Mouse (Mus musculus): ENCODE measurements at regions not wholly inside any gene's neighbourhood (a gene's known extent, or its start where the extent isn't known, plus 50 kb on each side); places are given as distances from the start of the nearest gene placed in this dataset.
"Not testable (repeated sequence)": the region's sequence is repeated elsewhere in the genome, so short reads cannot be mapped to it uniquely, and the experiment has no call there.

GRCm38 (mm10) chr3:58271441-58271840 lies 143.1 kb upstream of the Tsc22d2 start:
- not testable (repeated sequence) for H3K36me3 ChIP-seq (ENCODE audit: control insufficient read depth, insufficient read depth, low read length); H3K4me2 ChIP-seq (replicated peaks; ENCODE audit: low read depth, low read length); H3K4me1 ChIP-seq (replicated peaks; ENCODE audit: control insufficient read depth, insufficient read depth, low read length); H3K9ac ChIP-seq (ENCODE audit: low read depth, low read length); H3K4me3 ChIP-seq (ENCODE audit: low read depth, low read length); H3K27me3 ChIP-seq (ENCODE audit: control insufficient read depth, insufficient read depth, low read length); H3K27ac ChIP-seq (ENCODE audit: low read depth, low read length); ATAC-seq (ENCODE audit: low FRiP score); DNase-seq (ENCODE audit: low spot score); H3K9me3 ChIP-seq (ENCODE audit: control insufficient read depth, low read length)
- WGBS = no CpG with 5 or more reads among the region's 4 CpGs

- no peak overlapping the region for H3K9ac ChIP-seq (ENCODE audit: low read depth, low read length)
- no peaks in the 10 kb centered on the region for H3K4me1 ChIP-seq (replicated peaks; ENCODE audit: control insufficient read depth, insufficient read depth, low read length)
- DNase-seq (ENCODE audit: low spot score) = no peak
- no peak overlapping the region for H3K27ac ChIP-seq (ENCODE audit: low read depth, low read length)
- H3K36me3 ChIP-seq (ENCODE audit: control insufficient read depth, insufficient read depth, low read length) = no peaks in the 10 kb centered on the region
- no peak overlapping the region for H3K4me2 ChIP-seq (replicated peaks; ENCODE audit: low read depth, low read length)
- no peak overlapping the region for H3K4me3 ChIP-seq (ENCODE audit: low read depth, low read length)
- no peak for ATAC-seq (ENCODE audit: low FRiP score)
- no peaks in the 10 kb centered on the region for H3K27me3 ChIP-seq (ENCODE audit: control insufficient read depth, insufficient read depth, low read length)
- 85% methylated on average over 6 of the region's 6 CpGs for WGBS
- no peaks in the 10 kb centered on the region for H3K9me3 ChIP-seq (ENCODE audit: control insufficient read depth, low read length)
Observed at GRCm38 (mm10) chr3:58281291-58281690, 133.2 kb upstream of the Tsc22d2 start.

- not testable (repeated sequence) for H3K9ac ChIP-seq (ENCODE audit: low read depth, low read length); H3K4me1 ChIP-seq (replicated peaks; ENCODE audit: control insufficient read depth, insufficient read depth, low read length); H3K27ac ChIP-seq (ENCODE audit: low read depth, low read length); H3K36me3 ChIP-seq (ENCODE audit: control insufficient read depth, insufficient read depth, low read length); ATAC-seq (ENCODE audit: low FRiP score); H3K9me3 ChIP-seq (ENCODE audit: control insufficient read depth, low read length); H3K4me3 ChIP-seq (ENCODE audit: low read depth, low read length); H3K27me3 ChIP-seq (ENCODE audit: control insufficient read depth, insufficient read depth, low read length); DNase-seq (ENCODE audit: low spot score); H3K4me2 ChIP-seq (replicated peaks; ENCODE audit: low read depth, low read length)
- WGBS = 37% methylated on average over 1 of the region's 1 CpGs
Observed at GRCm38 (mm10) chr3:58284371-58284770, 130.1 kb upstream of the Tsc22d2 start.

- DNase-seq (ENCODE audit: low spot score) (no peak), ATAC-seq (ENCODE audit: low FRiP score) (no peak)
- H3K9me3 ChIP-seq (ENCODE audit: control insufficient read depth, low read length) = no peaks in the 10 kb centered on the region
- H3K4me3 ChIP-seq (ENCODE audit: low read depth, low read length) = no peak overlapping the region
- H3K36me3 ChIP-seq (ENCODE audit: control insufficient read depth, insufficient read depth, low read length) = no peaks in the 10 kb centered on the region
- 90% methylated on average over 5 of the region's 5 CpGs for WGBS
- H3K9ac ChIP-seq (ENCODE audit: low read depth, low read length) = no peak overlapping the region
- no peak overlapping the region for H3K27ac ChIP-seq (ENCODE audit: low read depth, low read length)
- H3K4me1 ChIP-seq (replicated peaks; ENCODE audit: control insufficient read depth, insufficient read depth, low read length) = no peaks in the 10 kb centered on the region
- H3K27me3 ChIP-seq (ENCODE audit: control insufficient read depth, insufficient read depth, low read length) = no peaks in the 10 kb centered on the region
- no peak overlapping the region for H3K4me2 ChIP-seq (replicated peaks; ENCODE audit: low read depth, low read length)
Observed at GRCm38 (mm10) chr3:58295810-58296209, 118.7 kb upstream of the Tsc22d2 start.

GRCm38 (mm10) chr3:58300213-58300612 lies 114.3 kb upstream of the Tsc22d2 start:
- no peaks in the 10 kb centered on the region for H3K36me3 ChIP-seq (ENCODE audit: control insufficient read depth, insufficient read depth, low read length)
- H3K4me2 ChIP-seq (replicated peaks; ENCODE audit: low read depth, low read length) = no peak overlapping the region
- WGBS = 77% methylated on average over 2 of the region's 2 CpGs
- H3K4me3 ChIP-seq (ENCODE audit: low read depth, low read length) = no peak overlapping the region
- H3K9me3 ChIP-seq (ENCODE audit: control insufficient read depth, low read length) = no peaks in the 10 kb centered on the region
- H3K27ac ChIP-seq (ENCODE audit: low read depth, low read length) = no peak overlapping the region
- no peaks in the 10 kb centered on the region for H3K4me1 ChIP-seq (replicated peaks; ENCODE audit: control insufficient read depth, insufficient read depth, low read length)
- no peak overlapping the region for H3K9ac ChIP-seq (ENCODE audit: low read depth, low read length)
- no peak for ATAC-seq (ENCODE audit: low FRiP score)
- H3K27me3 ChIP-seq (ENCODE audit: control insufficient read depth, insufficient read depth, low read length) = no peaks in the 10 kb centered on the region
- DNase-seq (ENCODE audit: low spot score) = no peak

- H3K4me3 ChIP-seq (ENCODE audit: low read depth, low read length) = no peak overlapping the region
- no peaks in the 10 kb centered on the region for H3K36me3 ChIP-seq (ENCODE audit: control insufficient read depth, insufficient read depth, low read length)
- no peaks in the 10 kb centered on the region for H3K9me3 ChIP-seq (ENCODE audit: control insufficient read depth, low read length)
- no peaks in the 10 kb centered on the region for H3K4me1 ChIP-seq (replicated peaks; ENCODE audit: control insufficient read depth, insufficient read depth, low read length)
- no peaks in the 10 kb centered on the region for H3K27me3 ChIP-seq (ENCODE audit: control insufficient read depth, insufficient read depth, low read length)
- H3K27ac ChIP-seq (ENCODE audit: low read depth, low read length) = no peak overlapping the region
- H3K9ac ChIP-seq (ENCODE audit: low read depth, low read length) = no peak overlapping the region
- H3K4me2 ChIP-seq (replicated peaks; ENCODE audit: low read depth, low read length) = no peak overlapping the region
- DNase-seq (ENCODE audit: low spot score) = no peak
- WGBS = 65% methylated on average over 5 of the region's 5 CpGs
- no peak for ATAC-seq (ENCODE audit: low FRiP score)
Observed at GRCm38 (mm10) chr3:58300801-58301485, 113.6 kb upstream of the Tsc22d2 start.

GRCm38 (mm10) chr3:58302322-58302721 lies 112.2 kb upstream of the Tsc22d2 start:
- Histone ChIP-seq H3K9me3 (ENCODE audit: control insufficient read depth, low read length) (no peaks in the 10 kb centered on the region), H3K27ac (ENCODE audit: low read depth, low read length) (no peak overlapping the region), H3K4me2 (replicated peaks; ENCODE audit: low read depth, low read length) (no peak overlapping the region), H3K4me3 (ENCODE audit: low read depth, low read length) (no peak overlapping the region), H3K36me3 (ENCODE audit: control insufficient read depth, insufficient read depth, low read length) (no peaks in the 10 kb centered on the region), H3K27me3 (ENCODE audit: control insufficient read depth, insufficient read depth, low read length) (no peaks in the 10 kb centered on the region), H3K9ac (ENCODE audit: low read depth, low read length) (no peak overlapping the region), H3K4me1 (replicated peaks; ENCODE audit: control insufficient read depth, insufficient read depth, low read length) (no peaks in the 10 kb centered on the region)
- 87% methylated on average over 1 of the region's 1 CpGs for WGBS
- DNase-seq (ENCODE audit: low spot score) (no peak), ATAC-seq (ENCODE audit: low FRiP score) (no peak)

GRCm38 (mm10) chr3:58303746-58304145 lies 110.8 kb upstream of the Tsc22d2 start:
- H3K4me3 ChIP-seq (ENCODE audit: low read depth, low read length) = no peak overlapping the region
- no peaks in the 10 kb centered on the region for H3K9me3 ChIP-seq (ENCODE audit: control insufficient read depth, low read length)
- ATAC-seq (ENCODE audit: low FRiP score) (no peak), DNase-seq (ENCODE audit: low spot score) (no peak)
- no peak overlapping the region for H3K4me2 ChIP-seq (replicated peaks; ENCODE audit: low read depth, low read length)
- H3K27me3 ChIP-seq (ENCODE audit: control insufficient read depth, insufficient read depth, low read length) = no peaks in the 10 kb centered on the region
- H3K4me1 ChIP-seq (replicated peaks; ENCODE audit: control insufficient read depth, insufficient read depth, low read length) = no peaks in the 10 kb centered on the region
- no peak overlapping the region for H3K27ac ChIP-seq (ENCODE audit: low read depth, low read length)
- 50% methylated on average over 3 of the region's 3 CpGs for WGBS
- no peaks in the 10 kb centered on the region for H3K36me3 ChIP-seq (ENCODE audit: control insufficient read depth, insufficient read depth, low read length)
- no peak overlapping the region for H3K9ac ChIP-seq (ENCODE audit: low read depth, low read length)

- no peaks in the 10 kb centered on the region for H3K27me3 ChIP-seq (ENCODE audit: control insufficient read depth, insufficient read depth, low read length)
- ATAC-seq (ENCODE audit: low FRiP score) (no peak), DNase-seq (ENCODE audit: low spot score) (no peak)
- no peak overlapping the region for H3K4me3 ChIP-seq (ENCODE audit: low read depth, low read length)
- no peaks in the 10 kb centered on the region for H3K36me3 ChIP-seq (ENCODE audit: control insufficient read depth, insufficient read depth, low read length)
- H3K9me3 ChIP-seq (ENCODE audit: control insufficient read depth, low read length) = no peaks in the 10 kb centered on the region
- no peaks in the 10 kb centered on the region for H3K4me1 ChIP-seq (replicated peaks; ENCODE audit: control insufficient read depth, insufficient read depth, low read length)
- H3K27ac ChIP-seq (ENCODE audit: low read depth, low read length) = no peak overlapping the region
- H3K4me2 ChIP-seq (replicated peaks; ENCODE audit: low read depth, low read length) = no peak overlapping the region
- H3K9ac ChIP-seq (ENCODE audit: low read depth, low read length) = no peak overlapping the region
- 85% methylated on average over 8 of the region's 8 CpGs for WGBS
Observed at GRCm38 (mm10) chr3:58309601-58310000, 104.9 kb upstream of the Tsc22d2 start.

All from hindbrain, embryonic 11.5 days (tissue).